Mouse (Mus musculus) forebrain, embryonic 13.5 days (tissue): ENCODE data around the gene Cdkn1b. TPM values are rescaled to one million over a fixed set of nuclear protein-coding genes. Genes with fewer than 3 reads are reported as not detected.

Source experiments
- ATAC-seq: fragments of 200-750 bp; cut with Nextera tagmentation; 2 replicates; pipeline ENCODE4 v1.8.0; 2017
- H3K27ac ChIP-seq: fragments of 300-500 bp; sonication (generic); 2 replicates; pipeline ENCODE4 v1.5.1; 2015; ENCODE audit warnings: inconsistent platforms, mild to moderate bottlenecking, moderate library complexity
- H3K27me3 ChIP-seq: fragments of 300-500 bp; sonication (generic); 2 replicates; pipeline ENCODE4 v1.6.1; 2015; ENCODE audit warnings: mild to moderate bottlenecking, inconsistent platforms
- H3K36me3 ChIP-seq: fragments of 300-500 bp; sonication (generic); 2 replicates; pipeline ENCODE4 v1.6.1; 2015; ENCODE audit warnings: mild to moderate bottlenecking, inconsistent platforms; ENCODE audit not compliant: poor library complexity, severe bottlenecking
- H3K4me1 ChIP-seq: fragments of 300-500 bp; sonication (generic); 2 replicates; pipeline ENCODE4 v1.6.1; 2015; ENCODE audit warnings: inconsistent platforms
- H3K4me2 ChIP-seq: fragments of 300-500 bp; sonication (generic); 2 replicates; pipeline ENCODE4 v1.6.1; 2015; ENCODE audit warnings: inconsistent platforms, mild to moderate bottlenecking, moderate library complexity
- H3K4me3 ChIP-seq: fragments of 300-500 bp; sonication (generic); 2 replicates; pipeline ENCODE4 v1.5.1; 2015; ENCODE audit warnings: mild to moderate bottlenecking, inconsistent platforms
- H3K9ac ChIP-seq: fragments of 300-500 bp; sonication (generic); 2 replicates; pipeline ENCODE4 v1.6.1; 2015; ENCODE audit warnings: mild to moderate bottlenecking, inconsistent platforms
- H3K9me3 ChIP-seq: fragments of 300-500 bp; sonication (generic); replicated peaks from 2 replicates; pipeline ENCODE4 v1.6.1; 2016; ENCODE audit warnings: inconsistent platforms
- WGBS: fragments of 180-500 bp; shearing (Covaris S2); methylation state at CpG from one replicate; pipeline ENCODE4 v1.1.7; 2015; 5-methylcytosine and 5-hydroxymethylcytosine counted together
- polyA plus RNA-seq: library from polyadenylated mRNA; unstranded; fragments of >200 nt; fragmentation: Nextera tagmentation; extraction: Ambion mirVana; gene quantifications from 2 replicates; pipeline ENCODE4 v1.2.1, GENCODE M21; 2015

The Cdkn1b gene
- polyA plus RNA-seq, 1 experiment from 2014 or later, result 58.5 TPM

- H3K4me1 ChIP-seq, result peaks cover 32% of the 10 kb centered on the region
- no peak for ATAC-seq
- H3K9me3 ChIP-seq, result no peaks in the 10 kb centered on the region
- H3K4me2 ChIP-seq, result no peak overlapping the region
- H3K9ac ChIP-seq, result no peak overlapping the region
- H3K36me3 ChIP-seq, result peaks cover 1% of the 10 kb centered on the region; the same call in 1 of the 2 replicates
- H3K4me3 ChIP-seq, result no peak overlapping the region
- no peak overlapping the region for H3K27ac ChIP-seq
- H3K27me3 ChIP-seq, result no peaks in the 10 kb centered on the region
- WGBS, result 94% methylated on average over 5 of the region's 5 CpGs
Measured at GRCm38 (mm10) chr6:134934305-134934704, 14.1 kb downstream of the Cdkn1b start.

- no peak overlapping the region for H3K4me2 ChIP-seq
- no peaks in the 10 kb centered on the region for H3K4me1 ChIP-seq
- no peak overlapping the region for H3K4me3 ChIP-seq
- H3K36me3 ChIP-seq, result peaks cover 31% of the 10 kb centered on the region
- H3K9me3 ChIP-seq, result no peaks in the 10 kb centered on the region
- no peak for ATAC-seq
- H3K27me3 ChIP-seq, result no peaks in the 10 kb centered on the region
- WGBS, result 92% methylated on average over 4 of the region's 4 CpGs
- no peak overlapping the region for H3K9ac ChIP-seq
- no peak overlapping the region for H3K27ac ChIP-seq
Measured at GRCm38 (mm10) chr6:134939781-134940180, 19.6 kb downstream of the Cdkn1b start.

GRCm38 (mm10) chr6:134943759-134944407, 23.7 kb downstream of the Cdkn1b start:
- Histone ChIP-seq H3K4me1 (no peaks in the 10 kb centered on the region), H3K9ac (no peak overlapping the region), H3K27me3 (no peaks in the 10 kb centered on the region), H3K4me3 (no peak overlapping the region), H3K27ac (no peak overlapping the region), H3K9me3 (no peaks in the 10 kb centered on the region), H3K36me3 (peaks cover 39% of the 10 kb centered on the region), H3K4me2 (no peak overlapping the region)
- WGBS, result 91% methylated on average over 13 of the region's 13 CpGs
- no peak for ATAC-seq

- 75% methylated on average over 6 of the region's 6 CpGs for WGBS
- Histone ChIP-seq H3K4me2 (no peak overlapping the region), H3K9me3 (no peaks in the 10 kb centered on the region), H3K36me3 (peaks cover 43% of the 10 kb centered on the region), H3K27me3 (no peaks in the 10 kb centered on the region), H3K4me3 (no peak overlapping the region), H3K4me1 (no peaks in the 10 kb centered on the region), H3K27ac (0 out of 2 replicates have a peak overlapping the region, but pooled peaks have one; percentile 5), H3K9ac (no peak overlapping the region)
- no peak for ATAC-seq
Measured at GRCm38 (mm10) chr6:134946054-134946453, 25.9 kb downstream of the Cdkn1b start.

GRCm38 (mm10) chr6:134946858-134947257, 26.7 kb downstream of the Cdkn1b start:
- 89% methylated on average over 9 of the region's 9 CpGs for WGBS
- H3K4me2 ChIP-seq, result no peak overlapping the region
- H3K27ac ChIP-seq, result no peak overlapping the region
- no peaks in the 10 kb centered on the region for H3K9me3 ChIP-seq
- H3K4me1 ChIP-seq, result no peaks in the 10 kb centered on the region
- H3K9ac ChIP-seq, result no peak overlapping the region
- H3K4me3 ChIP-seq, result no peak overlapping the region
- no peaks in the 10 kb centered on the region for H3K27me3 ChIP-seq
- ATAC-seq, result no peak
- H3K36me3 ChIP-seq, result peaks cover 42% of the 10 kb centered on the region

- no peaks in the 10 kb centered on the region for H3K4me1 ChIP-seq
- ATAC-seq, result peak; percentile 53; the same call in 1 of the 2 replicates
- no peak overlapping the region for H3K4me3 ChIP-seq
- no peak overlapping the region for H3K9ac ChIP-seq
- no peaks in the 10 kb centered on the region for H3K27me3 ChIP-seq
- WGBS, result 46% methylated on average over 13 of the region's 13 CpGs
- H3K36me3 ChIP-seq, result peaks cover 40% of the 10 kb centered on the region
- no peaks in the 10 kb centered on the region for H3K9me3 ChIP-seq
- no peak overlapping the region for H3K4me2 ChIP-seq
- H3K27ac ChIP-seq, result no peak overlapping the region
Measured at GRCm38 (mm10) chr6:134947311-134948087, 27.3 kb downstream of the Cdkn1b start.

GRCm38 (mm10) chr6:134948522-134949061, 28.4 kb downstream of the Cdkn1b start:
- Histone ChIP-seq H3K36me3 (peaks cover 37% of the 10 kb centered on the region), H3K4me2 (no peak overlapping the region), H3K27me3 (no peaks in the 10 kb centered on the region), H3K27ac (no peak overlapping the region), H3K4me3 (no peak overlapping the region), H3K9ac (no peak overlapping the region), H3K4me1 (no peaks in the 10 kb centered on the region), H3K9me3 (no peaks in the 10 kb centered on the region)
- WGBS, result 76% methylated on average over 11 of the region's 11 CpGs
- no peak for ATAC-seq

GRCm38 (mm10) chr6:134949241-134949640, 29.0 kb downstream of the Cdkn1b start:
- Histone ChIP-seq H3K4me3 (no peak overlapping the region), H3K27ac (no peak overlapping the region), H3K27me3 (no peaks in the 10 kb centered on the region), H3K9me3 (no peaks in the 10 kb centered on the region), H3K9ac (no peak overlapping the region), H3K4me1 (peaks cover 4% of the 10 kb centered on the region; the same call in 1 of the 2 replicates), H3K36me3 (peaks cover 35% of the 10 kb centered on the region), H3K4me2 (no peak overlapping the region)
- no peak for ATAC-seq
- 95% methylated on average over 3 of the region's 3 CpGs for WGBS

- no peaks in the 10 kb centered on the region for H3K27me3 ChIP-seq
- no peak overlapping the region for H3K27ac ChIP-seq
Measured at GRCm38 (mm10) chr6:134951364-134951763, 31.2 kb downstream of the Cdkn1b start.

GRCm38 (mm10) chr6:134953976-134954375, 33.8 kb downstream of the Cdkn1b start:
- H3K4me3 ChIP-seq, result no peak overlapping the region
- H3K36me3 ChIP-seq, result peaks cover 34% of the 10 kb centered on the region
- H3K4me1 ChIP-seq, result peaks cover 4% of the 10 kb centered on the region; the same call in 1 of the 2 replicates
- peak overlapping the region; percentile 41 for H3K27ac ChIP-seq
- no peak overlapping the region for H3K9ac ChIP-seq
- peak; percentile 72 for ATAC-seq
- H3K4me2 ChIP-seq, result no peak overlapping the region
- H3K27me3 ChIP-seq, result no peaks in the 10 kb centered on the region
- WGBS, result 58% methylated on average over 11 of the region's 11 CpGs
- H3K9me3 ChIP-seq, result no peaks in the 10 kb centered on the region

More at GRCm38 (mm10) chr6:134951364-134951763, 31.2 kb downstream of the Cdkn1b start:
- H3K9me3 ChIP-seq, result no peaks in the 10 kb centered on the region
- no peak overlapping the region for H3K4me3 ChIP-seq
- H3K4me2 ChIP-seq, result no peak overlapping the region
- no peak overlapping the region for H3K9ac ChIP-seq
- WGBS, result 87% methylated on average over 5 of the region's 5 CpGs
- H3K36me3 ChIP-seq, result peaks cover 29% of the 10 kb centered on the region
- H3K4me1 ChIP-seq, result peaks cover 4% of the 10 kb centered on the region; the same call in 1 of the 2 replicates
- no peak for ATAC-seq

- no peak overlapping the region for H3K27ac ChIP-seq
- no peaks in the 10 kb centered on the region for H3K9me3 ChIP-seq
- WGBS, result 89% methylated on average over 4 of the region's 4 CpGs
- ATAC-seq, result no peak
- 0 out of 2 replicates have a peak, but pooled peaks cover 2% of the 10 kb centered on the region for H3K27me3 ChIP-seq
- no peak overlapping the region for H3K9ac ChIP-seq
- peaks cover 19% of the 10 kb centered on the region for H3K36me3 ChIP-seq
- H3K4me2 ChIP-seq, result no peak overlapping the region
- H3K4me3 ChIP-seq, result no peak overlapping the region
- peaks cover 21% of the 10 kb centered on the region for H3K4me1 ChIP-seq
Measured at GRCm38 (mm10) chr6:134956388-134956787, 36.2 kb downstream of the Cdkn1b start.

- ATAC-seq, result no peak
- WGBS, result 42% methylated on average over 5 of the region's 5 CpGs
- H3K27ac ChIP-seq, result peak overlapping the region; percentile 82
Measured at GRCm38 (mm10) chr6:134961286-134961685, 41.1 kb downstream of the Cdkn1b start.

More at GRCm38 (mm10) chr6:134961286-134961685, 41.1 kb downstream of the Cdkn1b start:
- no peak overlapping the region for H3K4me2 ChIP-seq
- no peak overlapping the region for H3K4me3 ChIP-seq
- H3K36me3 ChIP-seq, result peaks cover 6% of the 10 kb centered on the region; the same call in 1 of the 2 replicates
- 0 out of 2 replicates have a peak, but pooled peaks cover 2% of the 10 kb centered on the region for H3K27me3 ChIP-seq
- no peaks in the 10 kb centered on the region for H3K9me3 ChIP-seq
- no peak overlapping the region for H3K9ac ChIP-seq
- H3K4me1 ChIP-seq, result peaks cover 38% of the 10 kb centered on the region
